Mouse (Mus musculus): ENCODE measurements around the gene Adk.
A peak's percentile ranks its signal among the peaks of the same experiment; 100 is the strongest.

- 0 out of 2 replicates have a peak, but pooled peaks have one; percentile 6 for TF ChIP-seq CTCF (IDR thresholded peaks at IDR 0.05; ENCODE audit: control insufficient read depth, insufficient read depth, insufficient replicate concordance, low read depth, low read length)
- no peak for TF ChIP-seq POLR2A (IDR thresholded peaks at IDR 0.05; ENCODE audit: control insufficient read depth, low read depth, low read length)
Measured at GRCm38 (mm10) chr14:21052781-21053130, 382 bp downstream of the Adk start.
